Mouse (Mus musculus) hindbrain, embryonic 11.5 days (tissue): ENCODE measurements around the gene Crybb1. TPM values are rescaled to one million over a fixed set of nuclear protein-coding genes. Genes with fewer than 3 reads are reported as not detected.

ENCODE experiments used
- ATAC-seq: fragments of 200-750 bp; cut with Nextera tagmentation; 2 replicates; pipeline ENCODE4 v1.8.0; 2017; ENCODE audit warnings: mild to moderate bottlenecking, moderate TSS enrichment, moderate library complexity; ENCODE audit not compliant: low FRiP score
- DNase-seq: peaks from one replicate; pipeline ENCODE4 v3.0.0-alpha.2; 2015; ENCODE audit warnings: low spot score
- H3K27ac ChIP-seq: fragments of 300-500 bp; sonication (generic); 2 replicates; pipeline ENCODE4 v1.5.1; 2014; ENCODE audit warnings: mild to moderate bottlenecking, low read depth, low read length
- H3K27me3 ChIP-seq: fragments of 300-500 bp; sonication (generic); 2 replicates; pipeline ENCODE4 v1.6.1; 2014; ENCODE audit warnings: mild to moderate bottlenecking, low read length, moderate library complexity, mixed read lengths; ENCODE audit not compliant: control insufficient read depth, insufficient read depth
- H3K36me3 ChIP-seq: fragments of 300-500 bp; sonication (generic); 2 replicates; pipeline ENCODE4 v1.6.1; 2014; ENCODE audit warnings: mild to moderate bottlenecking, low read length, moderate library complexity, mixed read lengths; ENCODE audit not compliant: control insufficient read depth, insufficient read depth
- H3K4me1 ChIP-seq: fragments of 300-500 bp; sonication (generic); replicated peaks from 2 replicates; pipeline ENCODE4 v1.6.1; 2014; ENCODE audit warnings: low read length, mixed read lengths; ENCODE audit not compliant: control insufficient read depth, insufficient read depth
- H3K4me2 ChIP-seq: fragments of 300-500 bp; sonication (generic); replicated peaks from 2 replicates; pipeline ENCODE4 v1.6.1; 2014; ENCODE audit warnings: mild to moderate bottlenecking, low read depth, low read length
- H3K4me3 ChIP-seq: fragments of 300-500 bp; sonication (generic); 2 replicates; pipeline ENCODE4 v1.5.1; 2014; ENCODE audit warnings: low read depth, low read length
- H3K9ac ChIP-seq: fragments of 300-500 bp; sonication (generic); 2 replicates; pipeline ENCODE4 v1.6.1; 2014; ENCODE audit warnings: low read depth, low read length
- H3K9me3 ChIP-seq: fragments of 300-500 bp; sonication (generic); 2 replicates; pipeline ENCODE4 v1.6.1; 2016; ENCODE audit warnings: low read length; ENCODE audit not compliant: control insufficient read depth
- WGBS: fragments of 180-500 bp; shearing (Covaris S2); extraction: QIAGEN DNeasy Blood & Tissue Kit; methylation state at CpG from one replicate; pipeline ENCODE4 v1.1.7; 2014; 5-methylcytosine and 5-hydroxymethylcytosine counted together
- polyA plus RNA-seq: library from polyadenylated mRNA; unstranded; fragments of >200 nt; fragmentation: Nextera tagmentation; extraction: Ambion mirVana; gene quantifications from 2 replicates; pipeline ENCODE4 v1.2.1, GENCODE M21; 2014

The Crybb1 gene
- 0.59 and 0.88 TPM in 2 replicates for polyA plus RNA-seq

DNA sequence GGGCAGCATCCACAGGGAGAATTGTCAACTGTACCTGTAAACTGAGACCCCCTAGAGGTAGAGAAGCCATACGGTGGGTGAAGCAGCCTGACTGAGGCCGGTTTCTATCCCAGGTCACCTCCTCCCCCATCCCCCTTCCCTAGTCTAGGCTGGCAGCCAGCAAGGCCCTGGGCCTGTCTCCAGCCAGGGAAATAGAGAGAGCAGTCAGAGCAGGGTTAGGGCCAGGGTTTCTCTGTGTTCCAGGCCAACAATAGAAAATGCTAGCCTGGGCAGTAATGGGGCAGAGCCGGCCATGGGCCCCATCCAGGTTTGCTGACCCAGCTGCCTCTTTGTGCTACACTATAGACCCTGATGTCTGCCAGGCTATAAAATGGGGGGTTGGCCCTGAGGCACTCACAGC lies at the start of gene Crybb1:
Gene Crybb1 (plus strand): TSS at position 390 of the 400 bp plus-strand sequence.
- ATAC-seq, result no peak
- Histone ChIP-seq H3K27me3 (no peaks in the 10 kb centered on the region), H3K4me1 (no peaks in the 10 kb centered on the region; the same call in 1 of the 2 replicates), H3K9ac (no peak within 1 kb of the TSS), H3K27ac (no peak within 1 kb of the TSS), H3K9me3 (no peaks in the 10 kb centered on the region), H3K36me3 (no peaks in the 10 kb centered on the region), H3K4me3 (no peak within 1 kb of the TSS), H3K4me2 (no peak within 1 kb of the TSS)
- DNase-seq, result no peak
- 60% methylated on average over 3 of the region's 3 CpGs for WGBS

DNA sequence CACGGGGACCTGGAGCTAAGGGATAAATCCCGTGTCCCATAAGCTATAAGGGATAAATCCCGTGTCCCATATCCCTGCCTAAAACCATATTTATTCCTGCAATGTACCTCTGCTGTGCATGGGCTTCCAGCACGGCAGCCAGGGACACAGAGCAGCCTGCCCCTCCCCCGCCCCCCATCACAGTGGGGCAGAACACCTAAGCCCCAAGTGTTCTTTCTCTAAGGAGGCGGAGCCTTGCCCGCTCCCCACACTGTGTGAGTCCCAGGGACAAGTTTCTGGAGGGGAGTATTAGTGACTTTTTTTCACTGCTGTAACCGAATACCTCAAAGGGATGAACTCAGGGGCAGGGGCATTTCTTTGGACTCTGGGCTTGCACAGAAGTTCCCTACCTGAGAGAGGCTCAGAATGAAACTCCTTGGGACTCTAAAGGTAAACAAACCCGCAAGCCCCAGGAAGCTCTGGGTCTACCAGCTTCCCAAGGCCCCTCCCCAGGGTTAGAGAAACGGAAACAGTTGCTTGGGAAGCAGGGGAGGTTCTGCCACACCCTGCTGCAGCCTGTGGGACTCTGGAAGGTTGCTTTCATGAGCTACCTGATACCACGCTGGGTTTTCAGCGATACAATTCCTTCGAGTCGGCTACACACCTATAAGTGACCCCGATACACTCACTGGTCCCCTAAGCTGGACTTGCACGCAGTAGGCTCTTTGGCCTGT lies 48.9 kb upstream of the Crybb1 start:
- H3K9me3 ChIP-seq, result no peaks in the 10 kb centered on the region
- H3K27ac ChIP-seq, result 0 out of 2 replicates have a peak overlapping the region, but pooled peaks have one; percentile 18
- H3K4me3 ChIP-seq, result no peak overlapping the region
- H3K4me2 ChIP-seq, result no peak overlapping the region
- ATAC-seq (no peak), DNase-seq (no peak)
- no peak overlapping the region for H3K9ac ChIP-seq
- no peaks in the 10 kb centered on the region for H3K36me3 ChIP-seq
- 28% methylated on average over 16 of the region's 16 CpGs for WGBS
- peaks cover 2% of the 10 kb centered on the region; the same call in 1 of the 2 replicates for H3K4me1 ChIP-seq
- H3K27me3 ChIP-seq, result no peaks in the 10 kb centered on the region

DNA sequence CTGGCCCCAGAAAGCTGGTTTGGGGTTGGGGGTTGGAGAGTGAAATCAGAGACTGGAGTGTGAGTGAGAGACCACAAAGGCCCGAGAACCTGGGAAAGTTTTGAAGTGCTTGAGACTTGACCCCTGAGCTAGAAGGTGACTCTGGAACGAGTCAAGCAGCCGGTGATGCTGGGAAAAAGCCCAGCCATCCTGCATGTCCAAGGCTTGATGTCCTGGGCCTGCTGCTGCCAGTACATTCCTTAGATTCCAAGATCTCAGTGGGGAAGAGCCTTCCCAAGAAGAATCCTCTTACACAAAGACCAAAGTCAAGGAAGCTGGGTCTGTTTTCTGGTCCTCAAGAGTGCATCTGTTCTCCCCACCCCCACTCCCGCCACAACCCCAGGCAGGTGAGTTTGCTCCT lies 47.3 kb upstream of the Crybb1 start:
- Histone ChIP-seq H3K9ac (no peak overlapping the region), H3K36me3 (no peaks in the 10 kb centered on the region), H3K4me1 (peaks cover 6% of the 10 kb centered on the region; the same call in 1 of the 2 replicates), H3K4me2 (no peak overlapping the region), H3K9me3 (no peaks in the 10 kb centered on the region), H3K4me3 (no peak overlapping the region), H3K27ac (no peak overlapping the region), H3K27me3 (no peaks in the 10 kb centered on the region)
- DNase-seq (no peak), ATAC-seq (no peak)
- WGBS, result 34% methylated on average over 4 of the region's 4 CpGs

DNA sequence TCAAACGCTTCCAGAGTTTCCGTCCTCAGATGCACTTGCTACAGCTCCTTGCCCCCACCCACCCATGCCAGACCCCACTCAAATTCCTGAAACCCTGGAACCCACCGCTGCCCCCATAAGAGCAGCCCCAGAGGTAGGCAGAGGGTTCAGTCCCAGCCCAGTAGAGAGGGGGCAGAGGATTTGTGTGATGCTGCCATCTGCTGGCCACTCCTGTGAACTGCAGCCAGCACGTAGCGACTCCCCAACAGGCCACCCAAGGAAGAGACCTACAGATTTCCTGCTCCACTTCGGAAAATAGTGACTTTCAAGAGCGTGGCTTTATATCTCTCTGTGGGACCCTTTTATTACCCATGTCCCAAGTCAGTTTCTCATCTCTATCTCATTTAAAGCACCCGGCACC lies 45.5 kb upstream of the Crybb1 start:
- no peak overlapping the region for H3K4me2 ChIP-seq
- H3K27ac ChIP-seq, result no peak overlapping the region
- ATAC-seq (no peak), DNase-seq (peak; percentile 86)
- H3K36me3 ChIP-seq, result no peaks in the 10 kb centered on the region
- H3K9ac ChIP-seq, result no peak overlapping the region
- peaks cover 8% of the 10 kb centered on the region for H3K4me1 ChIP-seq
- no peaks in the 10 kb centered on the region for H3K27me3 ChIP-seq
- H3K4me3 ChIP-seq, result no peak overlapping the region
- WGBS, result 28% methylated on average over 8 of the region's 8 CpGs
- H3K9me3 ChIP-seq, result no peaks in the 10 kb centered on the region

DNA sequence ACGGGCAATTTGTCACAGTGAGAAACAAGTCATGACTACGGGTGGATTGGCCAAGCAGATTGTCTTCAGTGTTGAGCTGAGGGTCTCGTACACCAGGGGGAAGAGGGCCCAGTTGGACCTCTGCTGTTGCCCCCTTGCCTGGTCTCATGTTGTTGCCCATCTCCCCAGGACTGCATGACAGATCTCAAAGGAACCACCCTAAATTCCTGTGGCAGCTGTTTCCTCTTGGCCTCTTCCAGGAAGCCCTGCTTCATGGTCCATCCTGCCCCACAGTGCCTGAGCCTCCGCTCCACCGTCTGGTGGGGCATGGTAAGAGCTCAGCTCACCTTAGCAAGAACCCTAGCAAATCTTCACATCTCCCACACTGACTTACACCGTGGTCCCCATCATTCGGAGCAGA lies 43.7 kb upstream of the Crybb1 start:
- Histone ChIP-seq H3K27ac (no peak overlapping the region), H3K9ac (no peak overlapping the region), H3K4me2 (no peak overlapping the region), H3K9me3 (no peaks in the 10 kb centered on the region), H3K36me3 (no peaks in the 10 kb centered on the region), H3K27me3 (no peaks in the 10 kb centered on the region), H3K4me1 (peaks cover 12% of the 10 kb centered on the region), H3K4me3 (no peak overlapping the region)
- ATAC-seq (no peak), DNase-seq (no peak)
- 86% methylated on average over 7 of the region's 7 CpGs for WGBS

DNA sequence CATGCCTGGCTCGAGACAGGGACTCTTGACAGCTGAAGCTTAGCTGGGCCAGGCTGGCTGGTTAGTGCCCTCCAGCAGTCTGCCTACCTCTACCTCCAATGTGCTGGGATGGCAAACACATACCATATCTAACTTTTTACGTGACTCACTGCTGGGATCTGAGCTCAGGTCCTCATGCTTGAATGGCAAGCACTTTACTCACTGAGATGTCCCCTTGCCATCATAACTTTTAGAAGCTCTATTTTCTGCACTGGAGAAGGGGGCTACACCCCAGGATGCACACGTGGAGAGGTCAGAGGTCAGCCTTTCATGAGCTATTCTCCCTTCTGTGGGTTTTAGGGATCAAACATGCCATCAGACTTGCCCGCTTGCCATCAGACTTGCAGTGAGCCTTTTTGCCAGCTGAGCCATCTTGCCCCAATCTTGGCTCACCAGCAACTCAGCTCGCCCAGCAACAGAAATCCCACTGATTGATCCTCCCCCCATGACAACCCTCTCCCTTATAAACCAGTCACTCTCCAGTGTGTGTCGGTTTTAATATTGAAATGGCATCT lies 42.8 kb upstream of the Crybb1 start:
- Histone ChIP-seq H3K4me3 (no peak overlapping the region), H3K4me2 (no peak overlapping the region), H3K36me3 (no peaks in the 10 kb centered on the region), H3K9ac (no peak overlapping the region), H3K9me3 (no peaks in the 10 kb centered on the region), H3K27me3 (no peaks in the 10 kb centered on the region), H3K27ac (peak overlapping the region; percentile 82), H3K4me1 (peaks cover 14% of the 10 kb centered on the region)
- DNase-seq, result peak; percentile 49
- ATAC-seq, result no peak
- WGBS, result 60% methylated on average over 6 of the region's 6 CpGs

DNA sequence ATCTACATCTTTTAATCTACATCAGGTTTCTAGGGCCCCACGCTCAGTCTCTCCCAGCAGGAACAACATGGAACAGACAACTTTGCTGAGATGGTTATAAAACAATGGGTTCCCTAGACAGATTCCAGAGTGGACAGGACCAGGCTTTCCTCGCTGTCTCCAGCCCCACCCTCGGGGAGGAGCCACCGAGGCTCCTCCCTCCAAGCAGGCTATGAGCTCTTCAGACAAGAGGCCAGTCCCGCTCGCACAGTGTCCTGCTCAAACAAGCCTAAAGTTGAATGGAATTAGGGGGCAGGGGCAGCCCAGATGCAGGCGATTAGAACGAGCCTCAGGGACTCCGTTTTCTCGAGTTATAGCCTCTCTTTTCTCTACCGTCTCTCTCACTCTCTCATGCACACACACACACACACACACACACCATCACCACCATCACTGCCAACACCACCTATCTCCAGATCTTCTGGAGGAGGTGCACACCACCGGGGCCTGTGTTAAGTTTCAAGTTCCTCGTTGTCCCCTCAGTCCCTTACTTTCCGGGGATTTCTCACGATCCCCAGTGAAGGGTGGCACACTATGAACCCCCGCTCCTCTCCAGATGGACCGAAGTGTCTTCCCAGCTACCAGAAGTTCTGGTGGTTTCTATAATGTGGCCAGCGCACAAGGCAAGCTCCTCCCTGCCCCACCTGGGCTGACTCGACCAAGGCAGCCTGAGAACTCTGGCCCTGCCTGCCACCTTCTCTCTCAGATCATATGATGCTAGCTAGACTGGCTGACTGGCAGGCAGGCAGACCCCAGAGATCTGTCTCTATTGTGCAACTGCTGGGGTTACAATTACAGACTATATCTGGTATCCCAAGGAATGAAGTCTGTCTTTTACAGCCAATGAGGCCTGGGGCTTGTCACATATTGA lies 42.0 kb upstream of the Crybb1 start:
- ATAC-seq (peak; percentile 63), DNase-seq (peak; percentile 84)
- no peak overlapping the region for H3K4me2 ChIP-seq
- H3K4me1 ChIP-seq, result peaks cover 19% of the 10 kb centered on the region
- H3K9me3 ChIP-seq, result no peaks in the 10 kb centered on the region
- 28% methylated on average over 19 of the region's 19 CpGs for WGBS
- no peaks in the 10 kb centered on the region for H3K27me3 ChIP-seq
- H3K9ac ChIP-seq, result peak overlapping the region; percentile 28; the same call in 1 of the 2 replicates
- H3K27ac ChIP-seq, result peak overlapping the region; percentile 82
- H3K4me3 ChIP-seq, result no peak overlapping the region
- no peaks in the 10 kb centered on the region for H3K36me3 ChIP-seq

DNA sequence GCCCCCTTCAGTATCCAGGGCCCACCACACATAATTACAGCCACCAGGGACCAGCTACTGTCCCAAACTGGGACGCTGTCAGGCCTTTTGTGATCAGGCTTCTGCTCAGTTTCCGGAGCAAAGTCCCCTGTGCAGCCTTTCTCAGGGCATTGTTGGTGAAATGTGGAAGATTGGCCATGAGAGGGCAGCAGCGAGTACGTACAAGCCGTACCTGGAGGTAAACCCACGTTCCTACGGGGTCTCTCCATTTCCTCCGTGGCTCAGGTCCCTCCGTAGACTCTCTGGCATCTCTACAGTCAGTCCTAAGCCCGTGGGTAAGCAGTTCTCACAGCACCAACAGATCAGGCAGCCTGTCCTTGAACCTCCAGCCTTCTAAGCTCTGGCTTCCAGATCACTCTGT lies 41.2 kb upstream of the Crybb1 start:
- ATAC-seq (peak; percentile 38), DNase-seq (peak; percentile 91)
- no peak overlapping the region for H3K4me3 ChIP-seq
- no peaks in the 10 kb centered on the region for H3K9me3 ChIP-seq
- peaks cover 19% of the 10 kb centered on the region for H3K4me1 ChIP-seq
- peak overlapping the region; percentile 82 for H3K27ac ChIP-seq
- peak overlapping the region; percentile 28; the same call in 1 of the 2 replicates for H3K9ac ChIP-seq
- no peak overlapping the region for H3K4me2 ChIP-seq
- 3% methylated on average over 10 of the region's 10 CpGs for WGBS
- no peaks in the 10 kb centered on the region for H3K27me3 ChIP-seq
- no peaks in the 10 kb centered on the region for H3K36me3 ChIP-seq
